Mouse (Mus musculus): Measurements from ENCODE around the gene BC034090. TPM values are rescaled to one million over a fixed set of nuclear protein-coding genes. Genes with fewer than 3 reads are reported as not detected.

The BC034090 gene
- polyA plus RNA-seq, 1 experiment: 0.94 TPM

DNA sequence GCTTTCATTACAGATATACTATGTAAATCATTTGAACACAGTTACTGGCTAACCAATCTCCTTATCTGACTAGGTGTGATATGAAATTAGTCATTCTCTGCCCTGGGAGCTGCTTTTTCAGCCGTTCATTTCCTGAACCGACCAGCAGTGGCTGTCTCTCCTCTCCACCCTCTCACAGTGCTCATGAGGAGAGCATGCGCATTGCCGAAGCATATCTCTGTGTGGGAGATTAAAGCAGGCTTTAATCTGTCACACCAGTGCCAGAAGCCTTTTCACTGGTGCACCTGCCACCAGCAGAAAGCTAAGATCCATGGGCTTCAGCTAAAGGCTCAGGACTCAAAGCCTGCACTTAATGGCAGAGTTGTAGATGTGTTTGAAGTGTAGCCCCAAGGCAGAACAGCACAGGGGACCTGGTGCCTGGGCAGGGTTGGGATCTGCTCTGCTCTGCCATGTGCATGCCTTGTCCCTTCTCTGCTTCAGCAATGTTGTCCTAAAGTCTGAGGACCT is 42.8 kb downstream of the BC034090 start:
- H3K4me3 ChIP-seq (ENCODE audit: insufficient read depth, low read length): no peak overlapping the region
- no peak overlapping the region for H3K27ac ChIP-seq (ENCODE audit: insufficient read depth, low read depth, low read length)
- no peaks in the 10 kb centered on the region for H3K4me1 ChIP-seq (ENCODE audit: control insufficient read depth, insufficient read depth, low read length)
- no peak for TF ChIP-seq CTCF (IDR thresholded peaks at IDR 0.05; ENCODE audit: low read depth, low read length)
- TF ChIP-seq POLR2A (IDR thresholded peaks at IDR 0.05; ENCODE audit: borderline replicate concordance, low read depth, low read length): no peak

GRCm38 (mm10) chr1:155200967-155201366 is 43.3 kb downstream of the BC034090 start:
- H3K27ac ChIP-seq (ENCODE audit: insufficient read depth, low read depth, low read length): no peak overlapping the region
- TF ChIP-seq POLR2A (IDR thresholded peaks at IDR 0.05; ENCODE audit: borderline replicate concordance, low read depth, low read length) (no peak), CTCF (IDR thresholded peaks at IDR 0.05; ENCODE audit: low read depth, low read length) (no peak)
- no peaks in the 10 kb centered on the region for H3K4me1 ChIP-seq (ENCODE audit: control insufficient read depth, insufficient read depth, low read length)
- no peak overlapping the region for H3K4me3 ChIP-seq (ENCODE audit: insufficient read depth, low read length)

DNA sequence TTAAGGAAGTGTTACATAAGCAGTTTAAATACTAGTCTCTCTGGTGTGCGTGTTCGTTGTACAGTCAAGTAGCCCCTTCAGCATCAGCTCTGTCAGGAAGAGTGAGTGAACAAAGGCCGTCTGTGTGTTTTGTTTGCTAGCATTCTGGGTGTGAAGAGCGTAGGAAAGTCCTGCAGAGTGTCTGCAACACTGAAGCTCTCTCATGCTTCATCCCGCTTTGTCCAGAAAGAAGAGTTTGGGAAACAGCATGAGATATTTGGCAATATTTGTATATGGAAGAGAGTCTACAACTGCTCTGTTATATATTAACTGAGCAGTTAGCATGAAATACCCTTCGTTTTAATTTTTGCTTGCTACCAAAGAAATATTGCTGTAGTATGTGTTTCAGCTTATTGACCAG is 44.7 kb downstream of the BC034090 start:
- no peak for TF ChIP-seq POLR2A (IDR thresholded peaks at IDR 0.05; ENCODE audit: borderline replicate concordance, low read depth, low read length)
- TF ChIP-seq CTCF (IDR thresholded peaks at IDR 0.05; ENCODE audit: low read depth, low read length): no peak
- H3K27ac ChIP-seq (ENCODE audit: insufficient read depth, low read depth, low read length): no peak overlapping the region
- no peaks in the 10 kb centered on the region for H3K4me1 ChIP-seq (ENCODE audit: control insufficient read depth, insufficient read depth, low read length)
- H3K4me3 ChIP-seq (ENCODE audit: insufficient read depth, low read length): no peak overlapping the region

DNA sequence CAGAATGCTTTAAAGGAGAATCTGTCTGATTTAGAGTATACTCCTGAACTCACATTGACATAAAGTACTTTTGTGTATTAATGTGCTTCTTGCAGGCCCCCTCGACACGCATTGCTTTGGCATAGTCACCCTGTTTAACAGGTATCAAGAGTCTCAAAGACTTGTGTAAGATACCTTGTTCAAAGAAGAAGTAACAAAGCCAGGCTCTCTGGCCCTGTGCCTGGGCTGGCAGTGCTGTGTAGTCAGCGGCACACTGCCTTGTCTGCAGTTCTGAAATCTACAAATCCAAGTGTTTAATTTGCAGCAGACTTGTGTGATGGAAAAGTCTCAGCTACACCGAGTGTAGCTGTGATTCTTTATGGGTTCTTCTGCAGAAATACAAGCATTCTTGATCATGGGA is 47.6 kb downstream of the BC034090 start:
- Histone ChIP-seq H3K4me3 (ENCODE audit: insufficient read depth, low read length) (no peak overlapping the region), H3K4me1 (ENCODE audit: control insufficient read depth, insufficient read depth, low read length) (no peaks in the 10 kb centered on the region), H3K27ac (ENCODE audit: insufficient read depth, low read depth, low read length) (no peak overlapping the region)
- no peak for TF ChIP-seq POLR2A (IDR thresholded peaks at IDR 0.05; ENCODE audit: borderline replicate concordance, low read depth, low read length)
- TF ChIP-seq CTCF (IDR thresholded peaks at IDR 0.05; ENCODE audit: low read depth, low read length): no peak

DNA sequence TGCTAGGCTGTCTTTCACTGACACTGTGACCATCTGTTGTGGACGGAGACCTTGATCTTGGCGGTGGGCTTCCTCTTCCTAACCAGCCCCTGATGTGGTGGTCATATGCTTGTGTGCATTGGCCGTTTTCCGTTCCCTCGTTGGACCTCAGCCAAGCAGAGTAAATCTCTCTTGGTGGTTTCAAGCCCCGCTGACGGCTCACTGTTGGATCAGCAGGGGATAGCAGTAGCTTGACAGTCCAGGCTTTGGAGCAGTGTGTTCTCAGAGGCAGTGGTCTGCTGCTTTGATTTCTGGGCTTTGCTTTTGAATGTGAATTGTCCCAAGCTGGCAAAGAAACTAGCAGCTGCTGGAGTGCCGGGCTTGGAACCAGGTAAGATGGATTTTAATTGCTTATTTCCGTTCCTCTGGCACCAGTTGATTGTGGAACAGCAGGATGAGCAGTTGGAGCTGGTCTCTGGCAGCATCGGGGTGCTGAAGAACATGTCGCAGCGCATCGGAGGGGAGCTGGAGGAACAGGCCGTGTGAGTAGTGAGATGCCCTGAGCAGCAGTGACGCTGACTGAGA is 51.4 kb downstream of the BC034090 start:
- no peak overlapping the region for H3K4me3 ChIP-seq (ENCODE audit: insufficient read depth, low read length)
- H3K4me1 ChIP-seq (ENCODE audit: control insufficient read depth, insufficient read depth, low read length): no peaks in the 10 kb centered on the region
- TF ChIP-seq POLR2A (IDR thresholded peaks at IDR 0.05; ENCODE audit: borderline replicate concordance, low read depth, low read length): no peak
- no peak for TF ChIP-seq CTCF (IDR thresholded peaks at IDR 0.05; ENCODE audit: low read depth, low read length)
- no peak overlapping the region for H3K27ac ChIP-seq (ENCODE audit: insufficient read depth, low read depth, low read length)

DNA sequence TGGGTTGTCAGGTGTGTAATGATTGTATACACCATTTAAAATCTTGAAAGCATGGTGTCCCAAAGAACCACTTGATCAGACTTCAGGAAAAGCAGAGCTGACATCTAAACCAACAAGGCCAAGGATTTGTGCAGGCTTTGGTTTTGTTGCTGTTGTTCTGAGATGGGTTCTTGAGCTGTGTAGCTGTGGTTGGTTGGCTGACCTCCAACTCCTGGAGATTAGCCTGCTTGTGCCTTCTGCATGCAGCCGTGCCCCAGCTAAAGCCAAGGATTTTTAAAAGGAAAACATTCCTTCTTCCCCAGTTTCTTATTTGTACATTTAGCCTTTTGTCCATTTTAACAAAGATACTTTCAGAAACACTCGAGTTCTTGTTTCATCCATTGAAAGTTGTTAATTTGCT is 52.6 kb downstream of the BC034090 start:
- Histone ChIP-seq H3K4me1 (ENCODE audit: control insufficient read depth, insufficient read depth, low read length) (no peaks in the 10 kb centered on the region), H3K4me3 (ENCODE audit: insufficient read depth, low read length) (no peak overlapping the region), H3K27ac (ENCODE audit: insufficient read depth, low read depth, low read length) (no peak overlapping the region)
- TF ChIP-seq CTCF (IDR thresholded peaks at IDR 0.05; ENCODE audit: low read depth, low read length) (no peak), POLR2A (IDR thresholded peaks at IDR 0.05; ENCODE audit: borderline replicate concordance, low read depth, low read length) (no peak)

DNA sequence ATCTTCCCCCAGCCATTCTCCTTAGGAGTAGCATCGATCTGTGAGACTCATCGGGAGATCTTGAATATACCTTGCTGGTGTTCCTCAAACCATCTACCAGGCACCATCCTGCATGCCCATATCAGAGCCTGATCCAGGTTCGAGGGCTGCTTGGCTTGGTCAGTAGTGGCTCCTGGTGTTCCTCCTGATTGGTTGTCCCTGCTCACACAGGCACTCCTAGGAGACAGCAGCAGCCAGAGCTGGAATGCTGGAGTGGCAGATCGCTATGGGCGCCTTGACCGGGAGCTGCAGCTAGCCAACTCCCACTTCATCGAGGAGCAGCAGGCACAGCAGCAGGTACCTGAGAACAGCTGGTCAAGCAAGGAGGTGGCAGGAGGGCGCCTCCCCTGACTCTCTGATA is 53.0 kb downstream of the BC034090 start:
- Histone ChIP-seq H3K4me3 (ENCODE audit: insufficient read depth, low read length) (no peak overlapping the region), H3K27ac (ENCODE audit: insufficient read depth, low read depth, low read length) (no peak overlapping the region), H3K4me1 (ENCODE audit: control insufficient read depth, insufficient read depth, low read length) (no peaks in the 10 kb centered on the region)
- TF ChIP-seq POLR2A (IDR thresholded peaks at IDR 0.05; ENCODE audit: borderline replicate concordance, low read depth, low read length) (no peak), CTCF (IDR thresholded peaks at IDR 0.05; ENCODE audit: low read depth, low read length) (no peak)

DNA sequence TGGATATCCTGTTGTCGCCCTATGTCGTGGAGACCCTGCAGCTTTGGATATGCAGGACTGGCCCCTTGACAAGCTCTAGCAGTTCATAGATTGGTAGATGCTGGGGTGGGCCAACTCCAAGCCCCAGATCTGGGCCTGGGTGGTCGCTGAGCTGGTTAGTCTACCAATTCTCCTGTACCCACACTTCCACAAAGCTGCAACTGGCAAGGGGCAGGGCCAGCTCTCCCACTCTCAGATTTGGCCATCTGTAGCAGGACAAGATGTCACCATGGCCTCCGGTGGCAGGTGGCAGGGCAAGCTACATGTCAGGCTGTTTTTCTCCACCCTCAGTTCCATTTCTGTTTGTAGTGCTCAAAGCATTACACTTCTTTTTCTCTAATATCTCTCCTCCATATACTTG is 55.6 kb downstream of the BC034090 start:
- Histone ChIP-seq H3K27ac (ENCODE audit: insufficient read depth, low read depth, low read length) (no peak overlapping the region), H3K4me3 (ENCODE audit: insufficient read depth, low read length) (no peak overlapping the region), H3K4me1 (ENCODE audit: control insufficient read depth, insufficient read depth, low read length) (no peaks in the 10 kb centered on the region)
- TF ChIP-seq CTCF (IDR thresholded peaks at IDR 0.05; ENCODE audit: low read depth, low read length) (no peak), POLR2A (IDR thresholded peaks at IDR 0.05; ENCODE audit: borderline replicate concordance, low read depth, low read length) (no peak)

GRCm38 (mm10) chr1:155184191-155184590 is 60.1 kb downstream of the BC034090 start:
- Histone ChIP-seq H3K27ac (ENCODE audit: insufficient read depth, low read depth, low read length) (no peak overlapping the region), H3K4me3 (ENCODE audit: insufficient read depth, low read length) (no peak overlapping the region), H3K4me1 (ENCODE audit: control insufficient read depth, insufficient read depth, low read length) (no peaks in the 10 kb centered on the region)
- no peak for TF ChIP-seq CTCF (IDR thresholded peaks at IDR 0.05; ENCODE audit: low read depth, low read length)
- no peak for TF ChIP-seq POLR2A (IDR thresholded peaks at IDR 0.05; ENCODE audit: borderline replicate concordance, low read depth, low read length)

- no peak for TF ChIP-seq CTCF (IDR thresholded peaks at IDR 0.05; ENCODE audit: low read depth, low read length)
- H3K27ac ChIP-seq (ENCODE audit: insufficient read depth, low read depth, low read length): no peak overlapping the region
These were observed 65.9 kb downstream of the BC034090 start for GRCm38 (mm10) chr1:155178192-155178924.

More at GRCm38 (mm10) chr1:155178192-155178924, 65.9 kb downstream of the BC034090 start:
- Histone ChIP-seq H3K4me3 (ENCODE audit: insufficient read depth, low read length) (no peak overlapping the region), H3K4me1 (ENCODE audit: control insufficient read depth, insufficient read depth, low read length) (no peaks in the 10 kb centered on the region)

Data from bone marrow macrophage, adult 2 months (primary cell).